Mouse (Mus musculus) kidney, adult 2 months (tissue): ENCODE measurements around the gene Tnip2. TPM values are rescaled to one million over a fixed set of nuclear protein-coding genes. Genes with fewer than 3 reads are reported as not detected.

Experiments used
- DNase-seq: peaks from one replicate; pipeline ENCODE4 v3.0.0; 2021
- H3K27ac ChIP-seq: fragments of 200-500 bp; 2 replicates; pipeline ENCODE4 v1.5.1; 2012; ENCODE audit warnings: low read depth, low read length, control low read depth, inconsistent platforms; ENCODE audit not compliant: insufficient read depth
- H3K27me3 ChIP-seq: fragments of 200-500 bp; replicated peaks from 2 replicates; pipeline ENCODE4 v1.6.1; 2012; ENCODE audit warnings: mild to moderate bottlenecking, moderate library complexity, low read length, inconsistent platforms; ENCODE audit not compliant: control insufficient read depth, insufficient read depth
- H3K36me3 ChIP-seq: fragments of 200-500 bp; 2 replicates; pipeline ENCODE4 v1.6.1; 2012; ENCODE audit warnings: mild to moderate bottlenecking, moderate library complexity, low read length, inconsistent platforms; ENCODE audit not compliant: control insufficient read depth, insufficient read depth
- H3K4me1 ChIP-seq: fragments of 200-500 bp; 2 replicates; pipeline ENCODE4 v1.6.1; 2011; ENCODE audit warnings: low read length; ENCODE audit not compliant: control insufficient read depth, insufficient read depth
- H3K4me3 ChIP-seq: fragments of 200-500 bp; 2 replicates; pipeline ENCODE4 v1.5.1; 2011; ENCODE audit warnings: mild to moderate bottlenecking, low read depth, low read length, control low read depth; ENCODE audit not compliant: insufficient read depth
- CTCF ChIP-seq: fragments of 200-500 bp; conservative IDR thresholded peaks from 2 replicates; pipeline ENCODE4 v1.5.1; 2011; ENCODE audit warnings: low read depth, mild to moderate bottlenecking, control low read depth, low read length, moderate library complexity, mixed read lengths; ENCODE audit not compliant: insufficient read depth, insufficient read length
- POLR2A ChIP-seq: fragments of 200-500 bp; IDR thresholded peaks from one replicate; pipeline ENCODE4 v1.6.1; 2011; ENCODE audit warnings: low read depth, low read length, control low read depth
- WGBS: fragments of 180-500 bp; shearing (Covaris S2); methylation state at CpG from one replicate; pipeline ENCODE4 v1.1.7; 2018; 5-methylcytosine and 5-hydroxymethylcytosine counted together
- polyA plus RNA-seq: library from polyadenylated mRNA; depleted of rRNA; stranded (reverse); fragments of >200 nt; gene quantifications from 2 replicates; pipeline ENCODE4 v1.2.3, GENCODE M21; 2012

Gene Tnip2
- polyA plus RNA-seq, 1 experiment = 11.4 TPM

GRCm38 (mm10) chr5:34533066-34533465 lies 19.3 kb upstream of the Tnip2 start:
- H3K27me3 ChIP-seq = no peaks in the 10 kb centered on the region
- H3K36me3 ChIP-seq = no peaks in the 10 kb centered on the region
- no peak overlapping the region for H3K4me3 ChIP-seq
- H3K27ac ChIP-seq = no peak overlapping the region; the same call in 1 of the 2 replicates
- peaks cover 56% of the 10 kb centered on the region for H3K4me1 ChIP-seq
- no peak for DNase-seq
- 76% methylated on average over 5 of the region's 5 CpGs for WGBS
- TF ChIP-seq POLR2A (no peak), CTCF (no peak)

- WGBS = 38% methylated on average over 4 of the region's 4 CpGs
These were observed 16.9 kb upstream of the Tnip2 start for GRCm38 (mm10) chr5:34530687-34531086.

GRCm38 (mm10) chr5:34530116-34530515 lies 16.3 kb upstream of the Tnip2 start:
- Histone ChIP-seq H3K4me1 (peaks cover 48% of the 10 kb centered on the region), H3K4me3 (no peak overlapping the region), H3K36me3 (no peaks in the 10 kb centered on the region), H3K27ac (peak overlapping the region; percentile 77), H3K27me3 (no peaks in the 10 kb centered on the region)
- DNase-seq = peak; percentile 71
- 43% methylated on average over 5 of the region's 5 CpGs for WGBS
- TF ChIP-seq POLR2A (no peak), CTCF (no peak)

More at GRCm38 (mm10) chr5:34530687-34531086, 16.9 kb upstream of the Tnip2 start:
- H3K4me3 ChIP-seq = no peak overlapping the region
- H3K27me3 ChIP-seq = no peaks in the 10 kb centered on the region
- no peaks in the 10 kb centered on the region for H3K36me3 ChIP-seq
- H3K27ac ChIP-seq = peak overlapping the region; percentile 77
- TF ChIP-seq POLR2A = no peak
- no peak for TF ChIP-seq CTCF
- DNase-seq = peak; percentile 80
- H3K4me1 ChIP-seq = peaks cover 51% of the 10 kb centered on the region

GRCm38 (mm10) chr5:34528724-34529123 lies 14.9 kb upstream of the Tnip2 start:
- peak overlapping the region; percentile 34 for H3K27ac ChIP-seq
- H3K4me1 ChIP-seq = peaks cover 48% of the 10 kb centered on the region
- no peaks in the 10 kb centered on the region for H3K27me3 ChIP-seq
- H3K4me3 ChIP-seq = no peak overlapping the region
- peak; percentile 91 for DNase-seq
- no peaks in the 10 kb centered on the region for H3K36me3 ChIP-seq
- no peak for TF ChIP-seq POLR2A
- no peak for TF ChIP-seq CTCF
- WGBS = 42% methylated on average over 5 of the region's 5 CpGs

GRCm38 (mm10) chr5:34527352-34527751 lies 13.6 kb upstream of the Tnip2 start:
- H3K4me1 ChIP-seq = peaks cover 36% of the 10 kb centered on the region
- H3K27me3 ChIP-seq = no peaks in the 10 kb centered on the region
- no peaks in the 10 kb centered on the region for H3K36me3 ChIP-seq
- TF ChIP-seq CTCF (no peak), POLR2A (no peak)
- 77% methylated on average over 2 of the region's 2 CpGs for WGBS
- H3K4me3 ChIP-seq = no peak overlapping the region; the same call in 1 of the 2 replicates
- H3K27ac ChIP-seq = 0 out of 2 replicates have a peak overlapping the region, but pooled peaks have one; percentile 1
- no peak for DNase-seq

GRCm38 (mm10) chr5:34526477-34526775 lies 12.6 kb upstream of the Tnip2 start:
- Histone ChIP-seq H3K27me3 (no peaks in the 10 kb centered on the region), H3K4me1 (peaks cover 28% of the 10 kb centered on the region), H3K27ac (peak overlapping the region; percentile 49; the same call in 1 of the 2 replicates), H3K36me3 (no peaks in the 10 kb centered on the region), H3K4me3 (peak overlapping the region; percentile 90)
- no peak for TF ChIP-seq CTCF
- no peak for TF ChIP-seq POLR2A
- WGBS = 73% methylated on average over 5 of the region's 5 CpGs
- no peak for DNase-seq

GRCm38 (mm10) chr5:34525663-34526476 lies 12.1 kb upstream of the Tnip2 start, which contains the start of gene Sh3bp2:
Sh3bp2 (plus strand) TSS chr5:34525838.
- H3K36me3 ChIP-seq = no peaks in the 10 kb centered on the region
- TF ChIP-seq POLR2A = peak; percentile 56
- TF ChIP-seq CTCF = no peak
- H3K4me3 ChIP-seq = peak within 1 kb of the TSS; percentile 90
- DNase-seq = peak; percentile 97
- H3K27ac ChIP-seq = peak within 1 kb of the TSS; percentile 49
- H3K27me3 ChIP-seq = no peaks in the 10 kb centered on the region
- H3K4me1 ChIP-seq = peaks cover 23% of the 10 kb centered on the region
- 6% methylated on average over 38 of the region's 38 CpGs for WGBS
